Mouse (Mus musculus) heart, embryonic 10.5 days (tissue): Measurements from ENCODE around the gene Crybg2. TPM values are rescaled to one million over a fixed set of nuclear protein-coding genes. Genes with fewer than 3 reads are reported as not detected.
A peak's percentile ranks its signal among the peaks of the same experiment; 100 is the strongest.

Source experiments
- DNase-seq: peaks from one replicate; pipeline ENCODE4 v3.0.0-alpha.2; 2017; ENCODE audit warnings: low spot score
- H3K27ac ChIP-seq: fragments of 300-500 bp; sonication (generic); 2 replicates; pipeline ENCODE4 v1.5.1; 2016; ENCODE audit warnings: mild to moderate bottlenecking
- H3K27me3 ChIP-seq: fragments of 300-500 bp; sonication (generic); 2 replicates; pipeline ENCODE4 v1.6.1; 2016; ENCODE audit warnings: mild to moderate bottlenecking; ENCODE audit not compliant: poor library complexity, insufficient read depth, severe bottlenecking
- H3K36me3 ChIP-seq: fragments of 300-500 bp; sonication (generic); 2 replicates; pipeline ENCODE4 v1.6.1; 2016; ENCODE audit warnings: mild to moderate bottlenecking, moderate library complexity
- H3K4me1 ChIP-seq: fragments of 300-500 bp; sonication (generic); 2 replicates; pipeline ENCODE4 v1.6.1; 2016; ENCODE audit warnings: mild to moderate bottlenecking
- H3K4me3 ChIP-seq: fragments of 300-500 bp; sonication (generic); 2 replicates; pipeline ENCODE4 v1.5.1; 2016; ENCODE audit warnings: mild to moderate bottlenecking, moderate library complexity
- H3K9me3 ChIP-seq: fragments of 300-500 bp; sonication (generic); 2 replicates; pipeline ENCODE4 v1.6.1; 2016; ENCODE audit warnings: mild to moderate bottlenecking, moderate library complexity
- WGBS: fragments of 180-500 bp; shearing (Covaris S2); methylation state at CpG from one replicate; pipeline ENCODE4 v1.1.7; 2016; 5-methylcytosine and 5-hydroxymethylcytosine counted together
- polyA plus RNA-seq: library from polyadenylated mRNA; unstranded; fragments of >200 nt; fragmentation: Nextera tagmentation; extraction: Ambion mirVana; gene quantifications from 2 replicates; pipeline ENCODE4 v1.2.1, GENCODE M21; 2016

Gene Crybg2
- polyA plus RNA-seq, 1 experiment from 2014 or later: 2.7 TPM

GRCm38 (mm10) chr4:134062561-134062960 is 1.9 kb downstream of the Crybg2 start:
- Histone ChIP-seq H3K27ac (no peak overlapping the region), H3K4me3 (no peak overlapping the region), H3K36me3 (no peaks in the 10 kb centered on the region), H3K9me3 (no peaks in the 10 kb centered on the region), H3K4me1 (peaks cover 42% of the 10 kb centered on the region), H3K27me3 (peaks cover 81% of the 10 kb centered on the region)
- DNase-seq: no peak
- WGBS: 66% methylated on average over 8 of the region's 8 CpGs

- H3K9me3 ChIP-seq: no peaks in the 10 kb centered on the region
- 19% methylated on average over 23 of the region's 23 CpGs for WGBS
- H3K4me3 ChIP-seq: peak overlapping the region; percentile 36
- DNase-seq: no peak
- H3K4me1 ChIP-seq: peaks cover 23% of the 10 kb centered on the region
- peaks cover 66% of the 10 kb centered on the region for H3K27me3 ChIP-seq
- no peaks in the 10 kb centered on the region for H3K36me3 ChIP-seq
- H3K27ac ChIP-seq: 0 out of 2 replicates have a peak overlapping the region, but pooled peaks have one; percentile 39
Observed at GRCm38 (mm10) chr4:134065431-134066004, 4.9 kb downstream of the Crybg2 start.

- WGBS: 88% methylated on average over 8 of the region's 8 CpGs
- DNase-seq: no peak
Observed at GRCm38 (mm10) chr4:134067383-134067782, 6.8 kb downstream of the Crybg2 start.

GRCm38 (mm10) chr4:134067833-134068544 is 7.4 kb downstream of the Crybg2 start:
- DNase-seq: no peak
- no peaks in the 10 kb centered on the region for H3K9me3 ChIP-seq
- H3K27ac ChIP-seq: no peak overlapping the region
- no peaks in the 10 kb centered on the region for H3K36me3 ChIP-seq
- H3K27me3 ChIP-seq: peaks cover 48% of the 10 kb centered on the region
- peaks cover 12% of the 10 kb centered on the region for H3K4me1 ChIP-seq
- 75% methylated on average over 7 of the region's 7 CpGs for WGBS
- no peak overlapping the region for H3K4me3 ChIP-seq

More at GRCm38 (mm10) chr4:134067383-134067782, 6.8 kb downstream of the Crybg2 start:
- Histone ChIP-seq H3K27ac (no peak overlapping the region), H3K4me1 (peaks cover 12% of the 10 kb centered on the region), H3K9me3 (no peaks in the 10 kb centered on the region), H3K36me3 (no peaks in the 10 kb centered on the region), H3K27me3 (peaks cover 48% of the 10 kb centered on the region), H3K4me3 (no peak overlapping the region)

GRCm38 (mm10) chr4:134068793-134069580 is 8.4 kb downstream of the Crybg2 start:
- H3K27me3 ChIP-seq: peaks cover 48% of the 10 kb centered on the region
- peaks cover 12% of the 10 kb centered on the region for H3K4me1 ChIP-seq
- no peak overlapping the region for H3K4me3 ChIP-seq
- WGBS: 85% methylated on average over 4 of the region's 4 CpGs
- no peak for DNase-seq
- no peaks in the 10 kb centered on the region for H3K36me3 ChIP-seq
- no peak overlapping the region for H3K27ac ChIP-seq
- no peaks in the 10 kb centered on the region for H3K9me3 ChIP-seq

- H3K27me3 ChIP-seq: peaks cover 39% of the 10 kb centered on the region
- 25% methylated on average over 3 of the region's 3 CpGs for WGBS
- peaks cover 22% of the 10 kb centered on the region for H3K4me1 ChIP-seq
- peak; percentile 91 for DNase-seq
- H3K9me3 ChIP-seq: no peaks in the 10 kb centered on the region
- no peak overlapping the region for H3K4me3 ChIP-seq
- peak overlapping the region; percentile 68 for H3K27ac ChIP-seq
- H3K36me3 ChIP-seq: no peaks in the 10 kb centered on the region
Observed at GRCm38 (mm10) chr4:134078694-134079093, 18.1 kb downstream of the Crybg2 start.

GRCm38 (mm10) chr4:134080674-134081073 is 20.1 kb downstream of the Crybg2 start:
- H3K4me1 ChIP-seq: peaks cover 22% of the 10 kb centered on the region
- WGBS: 82% methylated on average over 4 of the region's 4 CpGs
- no peak overlapping the region for H3K4me3 ChIP-seq
- H3K36me3 ChIP-seq: no peaks in the 10 kb centered on the region
- H3K27me3 ChIP-seq: peaks cover 31% of the 10 kb centered on the region
- H3K9me3 ChIP-seq: no peaks in the 10 kb centered on the region
- DNase-seq: no peak
- no peak overlapping the region for H3K27ac ChIP-seq

GRCm38 (mm10) chr4:134081730-134082386 is 21.2 kb downstream of the Crybg2 start:
- 1% methylated on average over 41 of the region's 41 CpGs for WGBS
- peak overlapping the region; percentile 67 for H3K4me3 ChIP-seq
- peak overlapping the region; percentile 37; the same call in 1 of the 2 replicates for H3K27ac ChIP-seq
- H3K36me3 ChIP-seq: no peaks in the 10 kb centered on the region
- H3K4me1 ChIP-seq: peaks cover 22% of the 10 kb centered on the region
- H3K27me3 ChIP-seq: peaks cover 31% of the 10 kb centered on the region
- DNase-seq: peak; percentile 93
- no peaks in the 10 kb centered on the region for H3K9me3 ChIP-seq

GRCm38 (mm10) chr4:134082460-134082859 is 21.8 kb downstream of the Crybg2 start:
- Histone ChIP-seq H3K4me3 (peak overlapping the region; percentile 67), H3K9me3 (no peaks in the 10 kb centered on the region), H3K4me1 (peaks cover 22% of the 10 kb centered on the region), H3K36me3 (no peaks in the 10 kb centered on the region), H3K27ac (0 out of 2 replicates have a peak overlapping the region, but pooled peaks have one; percentile 5), H3K27me3 (peaks cover 31% of the 10 kb centered on the region)
- no peak for DNase-seq
- 24% methylated on average over 7 of the region's 7 CpGs for WGBS

GRCm38 (mm10) chr4:134084999-134085398 is 24.4 kb downstream of the Crybg2 start:
- no peaks in the 10 kb centered on the region for H3K36me3 ChIP-seq
- H3K4me1 ChIP-seq: peaks cover 18% of the 10 kb centered on the region
- H3K4me3 ChIP-seq: no peak overlapping the region
- no peaks in the 10 kb centered on the region for H3K9me3 ChIP-seq
- peaks cover 29% of the 10 kb centered on the region for H3K27me3 ChIP-seq
- WGBS: 78% methylated on average over 4 of the region's 4 CpGs
- H3K27ac ChIP-seq: no peak overlapping the region
- no peak for DNase-seq

- H3K4me3 ChIP-seq: no peak overlapping the region
Observed at GRCm38 (mm10) chr4:134087412-134087811, 26.8 kb downstream of the Crybg2 start.

GRCm38 (mm10) chr4:134089029-134089428 is 28.4 kb downstream of the Crybg2 start:
- DNase-seq: no peak
- 74% methylated on average over 9 of the region's 9 CpGs for WGBS
- peaks cover 4% of the 10 kb centered on the region for H3K4me1 ChIP-seq

More at GRCm38 (mm10) chr4:134087412-134087811, 26.8 kb downstream of the Crybg2 start:
- DNase-seq: peak; percentile 79
- H3K27ac ChIP-seq: no peak overlapping the region
- H3K27me3 ChIP-seq: peaks cover 7% of the 10 kb centered on the region; the same call in 1 of the 2 replicates
- 42% methylated on average over 7 of the region's 7 CpGs for WGBS
- H3K4me1 ChIP-seq: peaks cover 8% of the 10 kb centered on the region
- no peaks in the 10 kb centered on the region for H3K36me3 ChIP-seq
- no peaks in the 10 kb centered on the region for H3K9me3 ChIP-seq

More at GRCm38 (mm10) chr4:134089029-134089428, 28.4 kb downstream of the Crybg2 start:
- H3K27me3 ChIP-seq: no peaks in the 10 kb centered on the region
- no peaks in the 10 kb centered on the region for H3K9me3 ChIP-seq
- H3K27ac ChIP-seq: no peak overlapping the region
- no peaks in the 10 kb centered on the region for H3K36me3 ChIP-seq
- H3K4me3 ChIP-seq: no peak overlapping the region
